Mouse (Mus musculus): ENCODE measurements around the gene Tbc1d8. TPM values are rescaled to one million over a fixed set of nuclear protein-coding genes. Genes with fewer than 3 reads are reported as not detected.
A peak's percentile ranks its signal among the peaks of the same experiment; 100 is the strongest.

The Tbc1d8 gene
- polyA plus RNA-seq, 1 experiment from 2014 or later, result 11.7 TPM

DNA sequence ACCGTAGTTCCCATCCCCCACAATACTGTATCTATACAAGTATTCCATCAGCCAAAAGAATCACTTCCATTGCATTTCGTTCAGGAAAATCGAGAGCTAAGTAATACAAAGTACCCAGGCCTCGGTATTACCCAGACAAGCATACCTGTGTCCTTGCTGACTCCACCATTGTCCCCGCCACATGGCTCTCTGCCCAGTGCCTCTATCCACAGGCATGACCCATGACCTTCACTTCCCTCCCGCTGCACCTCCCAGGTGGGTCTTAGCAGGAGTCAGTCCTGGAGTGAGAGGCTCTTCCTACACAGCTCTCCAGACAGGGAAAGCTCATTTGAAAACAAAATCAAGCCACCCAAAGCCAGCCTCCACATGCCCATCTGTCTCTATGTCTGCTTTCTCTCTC is 70.4 kb downstream of the Tbc1d8 start:
- H3K4me2 ChIP-seq, result no peak overlapping the region
- peaks cover 9% of the 10 kb centered on the region for H3K4me1 ChIP-seq
- no peaks in the 10 kb centered on the region for H3K9me3 ChIP-seq
- no peak for ATAC-seq (ENCODE audit: insufficient read depth, low FRiP score, low read depth)
- no peak overlapping the region for H3K4me3 ChIP-seq (replicated peaks)
- H3K9ac ChIP-seq, result no peak overlapping the region
- no peaks in the 10 kb centered on the region for H3K36me3 ChIP-seq
- WGBS, result 86% methylated on average over 6 of the region's 6 CpGs
- no peak overlapping the region for H3K27ac ChIP-seq
- H3K27me3 ChIP-seq (replicated peaks), result no peaks in the 10 kb centered on the region

DNA sequence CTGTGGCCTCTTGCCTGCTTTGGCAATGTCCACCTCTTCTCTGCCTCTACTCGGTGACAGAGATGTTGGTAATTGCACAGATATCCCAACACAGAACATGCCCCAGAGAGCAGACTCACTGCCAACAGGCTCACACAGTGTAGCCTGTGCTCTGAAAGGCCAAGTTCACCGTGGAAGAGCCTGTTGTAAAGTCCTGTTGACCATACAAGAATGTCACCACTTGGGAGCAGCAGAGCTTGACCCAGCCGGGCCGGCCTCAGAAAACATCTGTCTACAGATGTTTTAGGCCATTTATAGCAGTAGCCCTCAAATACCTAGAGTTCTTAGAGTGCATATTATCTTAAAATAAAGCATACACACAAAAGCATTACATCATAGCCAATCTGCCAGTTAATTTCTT is 71.4 kb downstream of the Tbc1d8 start:
- H3K36me3 ChIP-seq, result no peaks in the 10 kb centered on the region
- no peak overlapping the region for H3K4me2 ChIP-seq
- 72% methylated on average over 4 of the region's 4 CpGs for WGBS
- H3K4me1 ChIP-seq, result peaks cover 9% of the 10 kb centered on the region
- no peaks in the 10 kb centered on the region for H3K9me3 ChIP-seq
- H3K4me3 ChIP-seq (replicated peaks), result no peak overlapping the region
- H3K27ac ChIP-seq, result no peak overlapping the region
- H3K9ac ChIP-seq, result no peak overlapping the region
- H3K27me3 ChIP-seq (replicated peaks), result no peaks in the 10 kb centered on the region
- ATAC-seq (ENCODE audit: insufficient read depth, low FRiP score, low read depth), result no peak

DNA sequence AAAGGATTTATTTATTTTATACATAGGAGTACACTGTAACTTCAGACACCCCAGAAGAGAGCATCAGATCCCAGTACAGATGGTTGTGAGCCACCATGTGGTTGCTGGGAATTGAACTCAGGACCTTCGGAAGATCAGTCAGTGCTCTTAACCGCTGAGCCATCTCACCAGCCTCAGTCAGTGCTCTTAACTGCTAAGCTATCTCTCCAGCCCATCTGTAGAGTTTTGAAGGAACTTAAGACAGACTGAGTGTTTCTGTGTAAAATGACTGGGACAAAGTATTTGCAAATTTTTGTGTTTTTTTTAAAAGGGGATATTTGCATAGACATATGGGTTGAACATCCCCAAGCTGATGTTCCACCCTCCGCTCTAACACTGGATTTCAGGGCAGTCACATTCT is 78.4 kb downstream of the Tbc1d8 start:
- Histone ChIP-seq H3K4me2 (no peak overlapping the region), H3K9ac (no peak overlapping the region), H3K4me1 (no peaks in the 10 kb centered on the region), H3K27ac (no peak overlapping the region), H3K27me3 (replicated peaks) (no peaks in the 10 kb centered on the region), H3K9me3 (no peaks in the 10 kb centered on the region), H3K4me3 (replicated peaks) (no peak overlapping the region), H3K36me3 (no peaks in the 10 kb centered on the region)
- WGBS, result 89% methylated on average over 3 of the region's 3 CpGs
- no peak for ATAC-seq (ENCODE audit: insufficient read depth, low FRiP score, low read depth)

DNA sequence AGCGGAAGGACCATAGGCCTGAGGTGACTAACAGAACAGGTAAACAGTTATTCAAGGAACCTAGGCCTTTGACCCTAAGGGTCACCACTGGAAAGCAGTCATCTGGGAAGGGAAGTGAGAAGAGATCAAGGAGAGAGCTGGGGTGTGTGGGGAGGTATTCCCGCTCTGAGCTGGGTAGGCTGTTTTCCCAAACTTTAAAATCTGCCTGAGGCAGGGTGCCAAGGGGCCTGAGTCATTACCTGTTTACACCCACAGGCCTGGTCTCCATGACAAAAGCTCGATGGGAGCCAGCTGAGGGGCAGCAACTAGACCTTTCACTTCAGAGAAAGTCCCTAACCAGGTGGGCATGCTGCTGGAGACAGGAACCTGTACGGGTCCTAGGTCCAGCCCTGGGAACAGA is 79.3 kb downstream of the Tbc1d8 start:
- Histone ChIP-seq H3K4me2 (no peak overlapping the region), H3K36me3 (no peaks in the 10 kb centered on the region), H3K4me3 (replicated peaks) (no peak overlapping the region), H3K9me3 (no peaks in the 10 kb centered on the region), H3K9ac (no peak overlapping the region), H3K27ac (no peak overlapping the region), H3K4me1 (no peaks in the 10 kb centered on the region), H3K27me3 (replicated peaks) (no peaks in the 10 kb centered on the region)
- no peak for ATAC-seq (ENCODE audit: insufficient read depth, low FRiP score, low read depth)
- 67% methylated on average over 4 of the region's 4 CpGs for WGBS

DNA sequence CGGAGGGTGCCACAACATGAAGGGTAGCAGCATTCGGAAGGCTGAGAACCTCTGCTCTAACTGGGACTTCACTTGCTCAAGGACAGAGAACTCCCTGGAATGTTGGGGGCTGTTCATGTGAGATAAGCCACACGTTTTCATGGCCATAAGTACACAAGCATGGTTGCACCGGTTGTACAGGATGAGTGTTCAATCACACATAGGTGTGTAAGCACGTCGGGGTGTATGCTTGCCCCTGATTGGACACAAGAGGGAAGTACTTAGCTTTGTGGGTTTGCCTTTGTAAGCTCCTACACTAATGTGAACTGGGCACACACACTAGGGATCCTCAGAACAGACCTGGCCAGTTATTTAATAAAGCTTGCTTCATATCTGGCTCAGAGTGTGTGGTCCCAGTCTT is 80.3 kb downstream of the Tbc1d8 start:
- no peaks in the 10 kb centered on the region for H3K27me3 ChIP-seq (replicated peaks)
- no peaks in the 10 kb centered on the region for H3K4me1 ChIP-seq
- ATAC-seq (ENCODE audit: insufficient read depth, low FRiP score, low read depth), result 0 out of 2 replicates have a peak, but pooled peaks have one; percentile 25
- H3K4me3 ChIP-seq (replicated peaks), result no peak overlapping the region
- 79% methylated on average over 6 of the region's 6 CpGs for WGBS
- H3K36me3 ChIP-seq, result no peaks in the 10 kb centered on the region
- H3K27ac ChIP-seq, result no peak overlapping the region
- H3K9me3 ChIP-seq, result no peaks in the 10 kb centered on the region
- no peak overlapping the region for H3K4me2 ChIP-seq
- no peak overlapping the region for H3K9ac ChIP-seq

DNA sequence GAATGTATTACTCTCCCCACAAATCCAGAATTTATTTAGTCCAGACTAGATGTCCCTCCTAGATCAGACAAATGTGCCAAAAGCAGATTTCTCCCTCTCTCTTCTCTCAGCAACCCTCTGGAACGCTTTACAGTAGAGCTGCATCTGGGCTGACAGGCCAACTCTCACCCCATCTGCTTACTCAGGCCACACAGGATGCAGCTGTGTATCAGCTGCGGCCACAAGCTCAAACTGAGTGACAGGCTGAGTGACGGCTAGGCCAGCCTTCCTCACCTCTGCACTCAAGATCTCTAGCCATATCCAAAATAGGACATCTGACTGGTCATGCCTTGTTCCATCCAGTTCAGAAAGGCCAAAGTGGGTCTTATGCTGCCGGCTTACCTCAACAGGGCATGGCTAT is 82.2 kb downstream of the Tbc1d8 start:
- Histone ChIP-seq H3K4me2 (no peak overlapping the region), H3K4me1 (no peaks in the 10 kb centered on the region), H3K4me3 (replicated peaks) (no peak overlapping the region), H3K36me3 (no peaks in the 10 kb centered on the region), H3K27ac (peak overlapping the region; percentile 8; the same call in 1 of the 2 replicates), H3K9ac (no peak overlapping the region), H3K9me3 (no peaks in the 10 kb centered on the region), H3K27me3 (replicated peaks) (no peaks in the 10 kb centered on the region)
- ATAC-seq (ENCODE audit: insufficient read depth, low FRiP score, low read depth), result no peak
- 67% methylated on average over 4 of the region's 4 CpGs for WGBS

DNA sequence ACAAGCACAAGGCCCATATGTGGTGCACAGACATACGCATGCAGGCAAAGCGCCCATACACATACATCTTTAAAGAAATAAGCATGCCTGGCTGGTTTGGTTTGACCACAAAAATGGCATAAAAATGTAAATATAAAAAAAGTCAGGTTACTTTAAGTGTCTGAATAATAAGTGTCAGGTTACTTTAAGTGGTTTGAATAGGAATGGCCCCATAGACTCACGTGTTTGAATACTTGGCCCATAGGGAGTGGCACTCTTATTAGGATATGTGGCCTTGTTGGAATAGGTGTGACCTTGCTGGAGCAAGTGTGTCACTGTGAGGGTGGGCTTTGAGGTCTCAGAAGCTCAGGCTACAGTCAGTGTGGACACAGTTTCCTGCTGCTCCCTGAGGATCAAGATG is 83.9 kb downstream of the Tbc1d8 start:
- Histone ChIP-seq H3K36me3 (no peaks in the 10 kb centered on the region), H3K27ac (no peak overlapping the region), H3K9ac (no peak overlapping the region), H3K4me3 (replicated peaks) (no peak overlapping the region), H3K4me2 (no peak overlapping the region), H3K27me3 (replicated peaks) (no peaks in the 10 kb centered on the region), H3K9me3 (no peaks in the 10 kb centered on the region), H3K4me1 (no peaks in the 10 kb centered on the region)
- no peak for ATAC-seq (ENCODE audit: insufficient read depth, low FRiP score, low read depth)
- WGBS, result 82% methylated on average over 3 of the region's 3 CpGs

DNA sequence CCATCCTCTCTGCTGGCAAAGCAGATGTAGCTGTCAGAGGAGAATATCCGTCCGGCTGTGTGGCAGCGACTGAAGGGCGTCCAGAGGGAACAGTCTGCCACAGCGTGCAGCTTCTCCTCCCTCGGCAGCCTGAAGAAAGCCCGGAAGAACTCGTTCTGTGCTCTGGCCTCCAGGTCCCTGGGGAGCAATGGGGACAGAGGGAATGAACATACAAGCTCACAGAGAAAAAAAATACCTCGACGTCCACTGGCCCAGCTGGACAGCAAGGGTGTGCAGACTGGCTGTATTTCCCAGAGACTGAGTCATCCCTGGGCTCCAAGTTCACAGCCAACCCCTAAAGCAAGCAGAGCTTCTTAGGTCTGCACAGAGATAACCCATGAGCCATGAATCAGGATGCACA is 84.5 kb downstream of the Tbc1d8 start:
- Histone ChIP-seq H3K4me3 (replicated peaks) (no peak overlapping the region), H3K9me3 (no peaks in the 10 kb centered on the region), H3K4me1 (no peaks in the 10 kb centered on the region), H3K27me3 (replicated peaks) (no peaks in the 10 kb centered on the region), H3K9ac (no peak overlapping the region), H3K27ac (no peak overlapping the region), H3K4me2 (no peak overlapping the region), H3K36me3 (no peaks in the 10 kb centered on the region)
- WGBS, result 79% methylated on average over 10 of the region's 10 CpGs
- ATAC-seq (ENCODE audit: insufficient read depth, low FRiP score, low read depth), result no peak

DNA sequence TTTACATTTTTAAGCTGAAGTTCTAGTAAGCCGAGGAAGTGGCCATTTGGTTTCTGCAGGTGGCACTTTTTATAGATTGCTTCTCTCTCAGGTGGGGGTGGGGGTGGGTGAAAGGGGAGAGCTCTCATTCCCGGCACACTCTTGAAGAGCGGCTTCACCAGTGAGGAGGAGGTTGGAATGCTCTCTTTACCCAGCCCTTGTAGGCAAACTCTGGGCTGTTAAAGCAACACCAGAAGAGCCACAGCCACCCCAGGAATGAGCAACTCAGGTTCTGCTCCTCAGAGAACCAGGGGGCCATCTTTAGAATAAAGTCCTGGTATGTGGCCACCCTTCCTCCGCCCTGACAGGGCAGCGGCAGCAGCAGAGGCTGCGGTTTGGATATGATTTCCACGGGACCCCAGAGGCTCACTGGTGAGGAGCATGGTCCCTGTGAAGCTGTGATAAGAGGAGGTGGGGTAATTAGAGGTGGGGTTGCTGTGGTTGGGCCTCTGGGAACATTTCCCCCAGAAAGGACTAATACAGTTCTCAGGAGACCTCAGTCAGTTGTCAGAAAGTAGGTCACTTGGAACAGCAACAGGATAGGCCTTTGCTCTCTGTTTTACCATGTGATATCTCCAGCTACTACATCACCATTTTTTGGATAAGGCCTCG is 85.2 kb downstream of the Tbc1d8 start:
- ATAC-seq (ENCODE audit: insufficient read depth, low FRiP score, low read depth), result no peak
- H3K4me2 ChIP-seq, result no peak overlapping the region

DNA sequence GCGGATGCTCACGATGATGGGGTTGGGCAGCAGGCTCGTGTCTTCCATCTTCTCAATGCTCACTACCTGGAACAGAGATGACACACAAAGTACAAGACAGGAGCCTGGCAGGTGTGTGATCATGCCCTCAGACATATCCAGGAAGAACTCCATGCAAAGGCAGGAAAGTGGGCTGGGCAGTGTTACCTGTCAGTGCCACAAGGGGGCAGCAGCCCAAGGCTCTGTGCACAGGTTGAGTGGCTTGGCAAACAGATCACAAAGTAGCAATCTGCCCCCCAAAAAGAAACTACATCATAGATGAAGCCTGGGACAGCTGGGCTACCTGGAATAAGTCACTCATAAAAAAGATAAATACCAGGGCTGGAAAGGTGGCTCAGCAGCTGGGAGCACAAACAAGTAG is 86.4 kb downstream of the Tbc1d8 start:
- no peaks in the 10 kb centered on the region for H3K4me1 ChIP-seq
- no peak overlapping the region for H3K9ac ChIP-seq
- H3K4me2 ChIP-seq, result no peak overlapping the region
- H3K27ac ChIP-seq, result no peak overlapping the region
- H3K36me3 ChIP-seq, result no peaks in the 10 kb centered on the region
- 63% methylated on average over 3 of the region's 3 CpGs for WGBS
- no peaks in the 10 kb centered on the region for H3K9me3 ChIP-seq
- no peak for ATAC-seq (ENCODE audit: insufficient read depth, low FRiP score, low read depth)
- no peak overlapping the region for H3K4me3 ChIP-seq (replicated peaks)
- no peaks in the 10 kb centered on the region for H3K27me3 ChIP-seq (replicated peaks)

More for the DNA sequence above, 85.2 kb downstream of the Tbc1d8 start:
- H3K4me1 ChIP-seq, result no peaks in the 10 kb centered on the region
- H3K9me3 ChIP-seq, result no peaks in the 10 kb centered on the region
- no peak overlapping the region for H3K27ac ChIP-seq
- H3K36me3 ChIP-seq, result no peaks in the 10 kb centered on the region
- WGBS, result 74% methylated on average over 8 of the region's 8 CpGs
- H3K4me3 ChIP-seq (replicated peaks), result no peak overlapping the region
- no peak overlapping the region for H3K9ac ChIP-seq
- H3K27me3 ChIP-seq (replicated peaks), result no peaks in the 10 kb centered on the region

DNA sequence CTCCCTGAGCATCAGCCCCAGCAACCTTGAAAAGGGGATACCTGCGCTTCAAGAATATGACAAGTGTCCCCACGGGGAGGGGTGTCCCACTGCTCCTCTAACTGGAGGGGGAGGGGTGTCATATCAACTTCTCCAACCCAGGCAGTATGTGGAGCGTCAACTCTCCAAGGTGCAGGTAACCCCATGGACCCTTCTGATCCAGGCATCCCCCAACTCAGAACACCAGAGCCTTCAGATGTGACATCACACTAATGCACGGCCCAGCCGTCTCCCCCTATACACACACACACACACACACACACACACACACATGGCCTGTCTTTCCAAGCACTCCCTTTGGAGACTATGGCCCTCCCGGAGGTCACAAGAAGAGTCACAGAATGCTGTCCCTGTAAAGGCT is 86.9 kb downstream of the Tbc1d8 start:
- no peak overlapping the region for H3K9ac ChIP-seq
- H3K4me1 ChIP-seq, result no peaks in the 10 kb centered on the region
- no peaks in the 10 kb centered on the region for H3K27me3 ChIP-seq (replicated peaks)
- no peak overlapping the region for H3K27ac ChIP-seq
- no peak overlapping the region for H3K4me2 ChIP-seq
- no peak overlapping the region for H3K4me3 ChIP-seq (replicated peaks)
- H3K36me3 ChIP-seq, result no peaks in the 10 kb centered on the region
- no peaks in the 10 kb centered on the region for H3K9me3 ChIP-seq
- WGBS, result 85% methylated on average over 6 of the region's 6 CpGs
- ATAC-seq (ENCODE audit: insufficient read depth, low FRiP score, low read depth), result no peak

DNA sequence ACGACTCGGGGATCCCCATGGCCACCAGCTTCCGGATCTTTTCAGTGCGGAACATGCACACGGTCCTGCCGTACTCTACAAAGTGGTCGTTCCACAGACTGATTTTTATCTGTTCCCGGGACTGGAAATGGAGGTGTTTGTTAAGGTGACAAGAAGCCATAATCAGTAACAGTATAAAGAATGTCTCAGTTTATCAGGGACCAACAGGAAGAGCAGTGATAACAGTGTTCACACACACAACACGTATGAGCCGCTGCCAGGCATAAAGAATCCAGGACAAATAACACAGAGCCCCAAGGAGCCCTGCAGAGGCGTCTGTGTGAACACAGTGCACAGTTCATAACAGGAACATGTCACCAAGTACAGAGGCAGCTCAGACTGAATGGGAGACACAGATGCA is 89.2 kb downstream of the Tbc1d8 start:
- no peak overlapping the region for H3K4me2 ChIP-seq
- no peaks in the 10 kb centered on the region for H3K27me3 ChIP-seq (replicated peaks)
- H3K9me3 ChIP-seq, result no peaks in the 10 kb centered on the region
- no peak overlapping the region for H3K9ac ChIP-seq
- no peak overlapping the region for H3K4me3 ChIP-seq (replicated peaks)
- H3K27ac ChIP-seq, result no peak overlapping the region
- H3K4me1 ChIP-seq, result no peaks in the 10 kb centered on the region
- no peak for ATAC-seq (ENCODE audit: insufficient read depth, low FRiP score, low read depth)
- H3K36me3 ChIP-seq, result no peaks in the 10 kb centered on the region; the same call in 1 of the 2 replicates
- 77% methylated on average over 11 of the region's 11 CpGs for WGBS

DNA sequence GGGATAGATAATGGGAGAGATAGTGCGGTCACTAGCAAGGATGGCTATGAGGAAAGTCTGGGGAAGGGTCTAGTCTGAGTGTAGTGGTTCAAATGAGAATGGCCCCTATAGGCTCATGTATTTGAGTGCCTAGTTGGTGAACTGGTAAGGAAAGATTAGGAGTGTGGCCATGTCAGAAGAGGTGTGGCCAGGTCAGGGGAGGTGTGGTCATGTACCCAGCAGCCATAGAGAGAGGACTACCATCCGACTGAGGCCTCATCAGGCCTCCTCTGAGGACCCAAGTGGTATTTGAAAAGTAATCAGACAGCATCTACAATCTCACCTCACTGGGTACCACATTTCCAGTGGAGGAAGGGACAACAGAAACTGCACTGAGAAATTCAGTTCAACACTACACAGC is 90.4 kb downstream of the Tbc1d8 start:
- ATAC-seq (ENCODE audit: insufficient read depth, low FRiP score, low read depth), result 0 out of 2 replicates have a peak, but pooled peaks have one; percentile 43
- Histone ChIP-seq H3K36me3 (no peaks in the 10 kb centered on the region; the same call in 1 of the 2 replicates), H3K27me3 (replicated peaks) (no peaks in the 10 kb centered on the region), H3K4me2 (no peak overlapping the region), H3K9ac (no peak overlapping the region), H3K4me1 (no peaks in the 10 kb centered on the region), H3K27ac (no peak overlapping the region), H3K9me3 (no peaks in the 10 kb centered on the region), H3K4me3 (replicated peaks) (no peak overlapping the region)
- 83% methylated on average over 2 of the region's 2 CpGs for WGBS

Data from stomach, embryonic 15.5 days (tissue).